Mouse (Mus musculus): ENCODE data around the gene Fcer1g.

The Fcer1g gene

GRCm38 (mm10) chr1:171185655-171186054 is 48.5 kb downstream of the Fcer1g start:
- no peak for DNase-seq

- DNase-seq: peak; percentile 39 to 54
Measured at GRCm38 (mm10) chr1:171184314-171184713, 49.9 kb downstream of the Fcer1g start.

- DNase-seq: peak; percentile 53 to 54
Measured at GRCm38 (mm10) chr1:171183620-171184019, 50.5 kb downstream of the Fcer1g start.

- DNase-seq: no peak
Measured at GRCm38 (mm10) chr1:171183025-171183424, 51.1 kb downstream of the Fcer1g start.

Measured in kidney, postnatal 36 days (tissue).